Mouse (Mus musculus) hindbrain, embryonic 16.5 days (tissue): Measurements from ENCODE around the gene Rgs7bp. TPM values are rescaled to one million over a fixed set of nuclear protein-coding genes. Genes with fewer than 3 reads are reported as not detected.

Source experiments
- ATAC-seq: fragments of 200-750 bp; cut with Nextera tagmentation; 2 replicates; pipeline ENCODE4 v1.8.0; 2017; ENCODE audit warnings: moderate TSS enrichment, moderate library complexity
- H3K27ac ChIP-seq: fragments of 300-500 bp; sonication (generic); 2 replicates; pipeline ENCODE4 v1.5.1; 2014; ENCODE audit warnings: low read depth, mild to moderate bottlenecking, control low read depth, low read length, moderate library complexity
- H3K27me3 ChIP-seq: fragments of 300-500 bp; sonication (generic); replicated peaks from 2 replicates; pipeline ENCODE4 v1.6.1; 2014; ENCODE audit warnings: low read length; ENCODE audit not compliant: control insufficient read depth, insufficient read depth
- H3K36me3 ChIP-seq: fragments of 300-500 bp; sonication (generic); 2 replicates; pipeline ENCODE4 v1.6.1; 2014; ENCODE audit warnings: mild to moderate bottlenecking, low read length, moderate library complexity, mixed read lengths; ENCODE audit not compliant: control insufficient read depth, insufficient read depth
- H3K4me1 ChIP-seq: fragments of 300-500 bp; sonication (generic); 2 replicates; pipeline ENCODE4 v1.6.1; 2014; ENCODE audit warnings: low read depth, low read length; ENCODE audit not compliant: control insufficient read depth, insufficient read depth
- H3K4me2 ChIP-seq: fragments of 300-500 bp; sonication (generic); 2 replicates; pipeline ENCODE4 v1.6.1; 2014; ENCODE audit warnings: mild to moderate bottlenecking, low read length, control low read depth, moderate library complexity
- H3K4me3 ChIP-seq: fragments of 300-500 bp; sonication (generic); 2 replicates; pipeline ENCODE4 v1.5.1; 2014; ENCODE audit warnings: mild to moderate bottlenecking, low read length, control low read depth, moderate library complexity
- H3K9ac ChIP-seq: fragments of 300-500 bp; sonication (generic); 2 replicates; pipeline ENCODE4 v1.6.1; 2014; ENCODE audit warnings: low read depth, mild to moderate bottlenecking, control low read depth, low read length, moderate library complexity
- H3K9me3 ChIP-seq: fragments of 300-500 bp; sonication (generic); 2 replicates; pipeline ENCODE4 v1.6.1; 2014; ENCODE audit warnings: mild to moderate bottlenecking, low read length, moderate library complexity; ENCODE audit not compliant: control insufficient read depth
- WGBS: fragments of 180-500 bp; shearing (Covaris S2); extraction: QIAGEN DNeasy Blood & Tissue Kit; methylation state at CpG from one replicate; pipeline ENCODE4 v1.1.7; 2014; 5-methylcytosine and 5-hydroxymethylcytosine counted together
- polyA plus RNA-seq: library from polyadenylated mRNA; unstranded; fragments of >200 nt; fragmentation: Nextera tagmentation; extraction: Ambion mirVana; gene quantifications from 2 replicates; pipeline ENCODE4 v1.2.1, GENCODE M21; 2015

The Rgs7bp gene
- 8.9 and 9.8 TPM in 2 replicates for polyA plus RNA-seq

DNA sequence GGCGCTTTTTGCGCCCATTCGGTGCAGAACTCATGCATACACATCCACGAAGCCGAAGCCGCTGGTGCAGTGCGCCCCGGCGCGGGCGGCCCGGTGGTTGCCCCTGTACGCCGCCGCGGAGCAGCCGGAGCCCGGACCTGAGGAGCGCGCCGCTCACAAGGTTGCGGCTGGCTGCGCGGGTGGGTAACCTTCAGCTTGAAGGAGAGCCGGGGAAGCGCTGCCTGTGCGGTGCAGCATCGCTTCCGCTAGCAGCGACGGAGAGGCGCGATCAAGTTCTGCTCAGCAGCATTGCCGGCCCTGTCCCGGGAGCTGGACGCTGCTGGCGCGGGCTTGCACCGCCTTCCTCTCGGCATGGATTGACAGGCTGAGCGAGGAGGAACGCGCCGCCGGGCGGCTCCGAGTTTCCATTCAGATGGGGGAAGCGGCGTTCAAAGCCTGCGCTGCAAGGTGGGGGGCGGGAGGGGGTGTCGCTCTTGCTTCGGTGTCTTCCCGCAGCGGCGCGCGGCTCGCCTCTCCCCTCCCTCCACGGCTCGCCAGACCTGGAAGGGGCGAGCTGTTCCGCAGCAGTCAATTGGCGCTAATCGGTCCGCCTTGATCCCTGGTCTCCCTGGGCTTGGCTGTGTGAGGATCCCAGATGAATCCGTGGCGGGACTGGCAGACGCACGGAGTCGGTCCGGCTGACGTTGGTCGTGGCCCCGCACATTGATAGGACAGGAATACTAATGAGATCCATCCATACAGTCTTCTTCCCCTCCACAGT is at the start of gene Rgs7bp:
TSS of gene Rgs7bp (minus strand) at position 750 of the 760 bp plus-strand sequence.
- Histone ChIP-seq H3K4me3 (peak within 1 kb of the TSS; percentile 81), H3K9me3 (no peaks in the 10 kb centered on the region), H3K4me2 (peak within 1 kb of the TSS; percentile 80), H3K4me1 (peaks cover 12% of the 10 kb centered on the region), H3K27me3 (no peaks in the 10 kb centered on the region), H3K36me3 (no peaks in the 10 kb centered on the region), H3K27ac (peak within 1 kb of the TSS; percentile 94), H3K9ac (peak within 1 kb of the TSS; percentile 88)
- ATAC-seq = peak; percentile 92
- under 1% methylated on average over 53 of the region's 75 CpGs for WGBS

DNA sequence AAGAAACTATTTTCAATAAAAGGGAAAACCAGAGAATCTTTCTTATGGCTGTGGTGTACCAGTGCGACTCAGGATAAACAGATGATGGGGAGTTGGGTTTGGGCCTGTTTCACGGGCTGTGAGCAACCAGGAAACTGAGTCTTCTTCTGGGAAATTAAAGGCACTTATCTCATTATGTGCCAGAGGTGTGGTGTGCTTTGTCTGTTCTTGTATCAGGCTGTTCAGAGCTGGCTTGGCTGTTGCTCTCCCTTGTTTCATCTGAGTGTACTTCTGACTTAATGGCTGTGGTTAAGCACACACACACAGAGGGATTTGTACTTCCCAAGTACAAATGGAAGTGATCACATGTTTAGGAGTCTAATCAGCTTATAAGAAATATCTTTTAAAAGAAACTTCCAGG is 49.7 kb upstream of the Rgs7bp start:
- 96% methylated on average over 2 of the region's 2 CpGs for WGBS
- ATAC-seq = no peak
- H3K27ac ChIP-seq = no peak overlapping the region
- H3K36me3 ChIP-seq = no peaks in the 10 kb centered on the region
- H3K4me1 ChIP-seq = no peaks in the 10 kb centered on the region
- H3K9me3 ChIP-seq = no peaks in the 10 kb centered on the region
- no peak overlapping the region for H3K9ac ChIP-seq
- no peak overlapping the region for H3K4me3 ChIP-seq
- no peak overlapping the region for H3K4me2 ChIP-seq
- H3K27me3 ChIP-seq = no peaks in the 10 kb centered on the region

DNA sequence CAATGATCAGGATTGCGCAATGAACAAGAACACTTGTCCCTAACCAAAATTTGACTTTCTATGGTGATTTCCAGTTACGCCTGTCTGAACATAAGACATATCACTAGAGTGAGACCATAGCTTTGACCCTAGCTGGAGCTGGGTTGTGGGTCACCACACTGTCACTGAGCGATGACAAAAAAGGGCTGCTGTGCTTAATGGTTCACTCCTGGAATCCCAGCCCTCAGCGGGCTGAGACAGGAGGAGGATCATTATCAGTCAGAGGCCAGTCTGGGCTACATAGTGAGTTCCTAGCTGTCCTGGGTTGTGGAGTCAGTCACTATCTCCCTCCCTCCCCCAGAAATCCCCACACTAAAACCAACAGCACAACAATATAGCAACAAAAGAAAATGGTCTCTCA is 46.0 kb upstream of the Rgs7bp start:
- 63% methylated on average over 4 of the region's 4 CpGs for WGBS
- ATAC-seq = no peak
- H3K9me3 ChIP-seq = no peaks in the 10 kb centered on the region
- no peak overlapping the region for H3K9ac ChIP-seq
- no peak overlapping the region for H3K4me3 ChIP-seq
- H3K4me1 ChIP-seq = no peaks in the 10 kb centered on the region
- H3K27me3 ChIP-seq = no peaks in the 10 kb centered on the region
- no peak overlapping the region for H3K4me2 ChIP-seq
- no peaks in the 10 kb centered on the region for H3K36me3 ChIP-seq
- H3K27ac ChIP-seq = no peak overlapping the region

DNA sequence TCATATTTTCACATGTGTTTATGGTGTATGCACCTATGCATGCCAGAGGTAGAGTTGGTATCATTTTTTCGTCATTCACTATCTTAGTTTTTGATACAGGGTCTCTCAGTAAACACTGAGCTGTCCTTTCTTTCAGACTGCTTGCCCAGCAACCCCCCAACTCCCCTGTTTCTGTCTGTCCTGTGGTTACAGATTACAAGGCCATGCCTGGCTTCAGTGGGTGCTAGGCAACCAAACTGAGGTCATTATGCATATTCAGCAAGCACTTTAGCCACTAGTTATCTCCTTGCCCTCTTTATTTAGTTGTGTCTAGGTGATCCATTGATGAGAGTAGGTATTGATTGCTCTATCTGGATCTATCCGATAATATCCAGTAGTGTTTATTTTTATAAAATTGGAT is 41.6 kb upstream of the Rgs7bp start:
- no peaks in the 10 kb centered on the region for H3K9me3 ChIP-seq
- 64% methylated on average over 2 of the region's 2 CpGs for WGBS

DNA sequence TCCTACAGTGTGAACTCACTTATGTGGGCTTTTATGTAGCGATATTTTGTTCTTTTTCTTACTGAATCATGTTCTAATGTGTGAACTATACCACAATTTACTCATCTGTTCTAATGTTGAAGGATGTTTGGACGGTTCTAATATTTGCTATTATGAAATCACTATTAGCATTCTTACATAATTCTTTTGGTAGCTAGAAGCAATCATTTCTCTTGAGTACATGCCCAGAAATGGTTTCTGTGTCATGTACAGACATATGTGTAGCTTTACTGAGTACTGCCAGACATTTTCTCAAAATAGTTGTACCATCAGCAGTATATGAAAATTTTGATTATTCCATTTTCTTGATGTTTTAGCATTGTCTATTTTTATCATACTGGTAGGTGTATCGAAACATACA is 34.5 kb upstream of the Rgs7bp start:
- Histone ChIP-seq H3K4me2 (no peak overlapping the region), H3K36me3 (no peaks in the 10 kb centered on the region), H3K27ac (no peak overlapping the region), H3K27me3 (no peaks in the 10 kb centered on the region), H3K4me3 (no peak overlapping the region), H3K9ac (no peak overlapping the region), H3K9me3 (no peaks in the 10 kb centered on the region), H3K4me1 (no peaks in the 10 kb centered on the region)
- ATAC-seq = no peak
- 94% methylated on average over 3 of the region's 3 CpGs for WGBS

More for the DNA sequence above, 41.6 kb upstream of the Rgs7bp start:
- H3K27me3 ChIP-seq = no peaks in the 10 kb centered on the region
- no peaks in the 10 kb centered on the region for H3K4me1 ChIP-seq
- H3K4me2 ChIP-seq = no peak overlapping the region
- ATAC-seq = no peak
- H3K27ac ChIP-seq = no peak overlapping the region
- no peaks in the 10 kb centered on the region for H3K36me3 ChIP-seq
- H3K9ac ChIP-seq = no peak overlapping the region
- no peak overlapping the region for H3K4me3 ChIP-seq

DNA sequence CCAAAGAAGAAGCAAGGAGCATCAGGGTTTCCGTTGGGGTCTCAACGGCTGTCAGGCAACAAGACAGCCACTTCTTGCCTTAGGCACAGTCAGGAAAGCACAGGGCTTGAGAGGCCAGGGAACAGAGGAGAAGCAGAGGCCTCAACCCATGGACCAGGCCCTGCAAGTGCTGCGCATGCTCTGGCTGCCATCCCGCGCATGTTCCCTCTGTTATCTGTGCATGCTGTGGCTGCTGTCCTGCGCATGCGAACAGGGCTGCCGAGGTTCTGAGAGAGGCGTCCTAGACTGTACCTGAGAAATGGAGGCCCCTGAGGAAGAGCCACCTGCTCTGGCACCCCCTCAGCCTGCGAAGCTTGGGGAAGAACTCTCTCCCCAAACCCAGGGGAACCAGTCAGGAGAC is 27.1 kb upstream of the Rgs7bp start, which contains the start of gene 4933425L06Rik:
TSS of gene 4933425L06Rik (plus strand) at position 261 of the 400 bp plus-strand sequence.
- no peaks in the 10 kb centered on the region for H3K27me3 ChIP-seq
- WGBS = 93% methylated on average over 10 of the region's 10 CpGs
- H3K4me2 ChIP-seq = no peak within 1 kb of the TSS
- H3K4me1 ChIP-seq = no peaks in the 10 kb centered on the region
- no peak for ATAC-seq
- H3K27ac ChIP-seq = no peak within 1 kb of the TSS
- no peak within 1 kb of the TSS for H3K4me3 ChIP-seq
- no peak within 1 kb of the TSS for H3K9ac ChIP-seq
- no peaks in the 10 kb centered on the region for H3K36me3 ChIP-seq
- no peaks in the 10 kb centered on the region for H3K9me3 ChIP-seq

DNA sequence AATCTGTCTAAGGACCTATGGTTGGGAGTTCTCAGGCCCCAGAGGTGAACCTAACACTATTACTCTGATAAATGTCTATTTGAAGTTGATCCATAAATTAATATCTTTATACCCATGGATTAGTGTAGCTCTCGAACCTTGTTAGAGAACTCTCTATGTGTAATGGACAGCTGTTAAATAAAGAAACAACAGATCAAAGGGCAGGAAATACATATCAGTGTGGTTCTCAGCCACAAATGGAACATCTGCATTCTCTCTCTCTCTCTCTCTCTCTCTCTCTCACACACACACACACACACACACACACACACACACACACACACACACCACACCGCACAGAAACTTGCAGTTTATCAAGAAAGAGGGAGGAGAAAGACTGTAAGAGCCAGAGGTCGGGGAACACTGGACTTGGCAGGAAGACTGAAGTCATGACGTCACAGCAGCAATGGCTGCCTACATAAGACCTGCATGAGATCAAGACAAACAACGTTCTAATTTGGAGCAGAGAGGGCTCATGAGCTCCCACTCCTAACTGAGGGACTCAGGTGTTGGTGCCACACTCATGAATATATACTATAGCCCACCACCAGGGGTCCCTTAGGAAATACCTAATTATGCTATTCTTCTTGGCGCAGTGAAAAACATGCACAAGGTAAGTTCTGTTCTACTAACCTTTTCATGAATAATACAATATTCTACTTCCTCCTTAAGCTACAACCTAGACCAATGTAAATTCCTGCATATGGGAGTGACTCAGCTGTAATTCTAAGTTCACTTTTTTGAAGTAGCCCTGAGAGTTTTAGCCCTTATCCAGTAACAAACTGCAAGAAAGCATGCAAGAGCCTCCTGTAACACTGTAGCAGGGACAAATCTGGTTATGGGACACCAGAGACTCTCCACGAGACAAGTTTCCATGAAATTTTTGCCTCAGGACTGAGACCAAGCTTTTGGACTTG is 12.4 kb upstream of the Rgs7bp start:
- Histone ChIP-seq H3K36me3 (no peaks in the 10 kb centered on the region), H3K27me3 (no peaks in the 10 kb centered on the region), H3K9me3 (no peaks in the 10 kb centered on the region), H3K4me1 (no peaks in the 10 kb centered on the region), H3K27ac (no peak overlapping the region), H3K4me3 (no peak overlapping the region), H3K9ac (no peak overlapping the region), H3K4me2 (no peak overlapping the region)
- ATAC-seq = no peak
- 79% methylated on average over 7 of the region's 7 CpGs for WGBS

DNA sequence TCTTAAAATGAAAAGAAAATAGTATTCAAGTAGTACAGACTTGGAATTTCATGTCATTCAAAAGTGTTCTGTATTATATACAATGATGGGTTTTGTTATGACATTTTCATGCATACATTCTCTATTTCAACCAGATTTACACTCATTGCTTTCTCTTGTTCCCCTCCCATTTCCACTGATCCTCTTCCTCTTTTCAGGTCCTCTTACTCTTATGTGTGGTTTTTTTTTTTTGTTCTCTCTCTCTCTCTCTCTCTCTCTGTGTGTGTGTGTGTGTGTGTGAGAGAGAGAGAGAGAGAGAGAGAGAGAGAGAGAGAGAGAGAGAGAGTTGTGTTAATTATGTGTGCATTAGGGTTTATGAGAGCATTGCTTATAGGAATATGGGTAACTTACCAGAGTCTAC is 11.4 kb upstream of the Rgs7bp start:
- Histone ChIP-seq H3K4me3 (no peak overlapping the region), H3K27me3 (no peaks in the 10 kb centered on the region), H3K27ac (no peak overlapping the region), H3K4me2 (no peak overlapping the region), H3K9me3 (no peaks in the 10 kb centered on the region), H3K9ac (no peak overlapping the region), H3K36me3 (no peaks in the 10 kb centered on the region), H3K4me1 (no peaks in the 10 kb centered on the region)
- ATAC-seq = no peak

DNA sequence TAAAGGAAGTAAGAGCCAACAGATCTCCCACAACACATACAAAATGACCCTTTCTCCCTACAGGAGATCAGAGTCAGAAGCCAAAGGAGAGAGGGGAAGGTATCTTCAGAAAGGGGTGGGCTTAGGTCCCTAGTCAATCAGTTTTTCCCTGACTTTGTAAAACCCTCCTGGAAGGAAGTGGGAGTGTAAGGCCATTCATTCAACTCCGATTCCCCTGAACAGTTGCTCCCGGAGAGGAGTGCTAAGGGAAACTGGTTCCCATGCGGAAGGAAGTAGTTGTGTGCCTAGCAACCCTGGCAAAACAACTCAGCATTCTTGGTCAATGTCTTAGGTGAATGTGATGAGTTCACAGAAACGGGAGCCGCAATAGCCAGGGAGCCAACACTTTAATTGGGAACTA is 644 bp upstream of the Rgs7bp start:
- H3K4me2 ChIP-seq = peak overlapping the region; percentile 80
- no peak overlapping the region; the same call in 1 of the 2 replicates for H3K9ac ChIP-seq
- WGBS = 19% methylated on average over 5 of the region's 5 CpGs
- no peak overlapping the region for H3K27ac ChIP-seq
- H3K9me3 ChIP-seq = no peaks in the 10 kb centered on the region
- H3K4me3 ChIP-seq = peak overlapping the region; percentile 81
- ATAC-seq = no peak
- no peaks in the 10 kb centered on the region for H3K36me3 ChIP-seq
- peaks cover 12% of the 10 kb centered on the region for H3K4me1 ChIP-seq
- no peaks in the 10 kb centered on the region for H3K27me3 ChIP-seq
